Mouse (Mus musculus): ENCODE results near the gene Ptprt.

GRCm38 (mm10) chr2:162699691-162700090, 38.7 kb upstream of the Ptprt start:
- no peak for TF ChIP-seq POLR2A (IDR thresholded peaks at IDR 0.05; ENCODE audit: extremely low read depth, insufficient read depth, low read length)
- TF ChIP-seq CTCF (IDR thresholded peaks at IDR 0.05; ENCODE audit: low read depth, low read length), result no peak
